Mouse (Mus musculus) C2C12 (cell line): ENCODE measurements around the gene Vmn2r83.

Experiments
- CTCF ChIP-seq: IDR thresholded peaks from one replicate; pipeline ENCODE4 v1.5.1; 2011; ENCODE audit not compliant: control insufficient read depth, insufficient read depth, insufficient read length
- MAX ChIP-seq: IDR thresholded peaks from one replicate; pipeline ENCODE4 v1.6.1; 2011; ENCODE audit warnings: mild to moderate bottlenecking, control low read depth
- MYOD1 ChIP-seq: IDR thresholded peaks from one replicate; pipeline ENCODE4 v1.6.1; 2011; ENCODE audit warnings: low read depth; ENCODE audit not compliant: control insufficient read depth, insufficient read length
- USF1 ChIP-seq: IDR thresholded peaks from one replicate; pipeline ENCODE4 v1.6.1; 2011; ENCODE audit warnings: low read depth, mild to moderate bottlenecking, control low read depth, moderate library complexity

GRCm38 (mm10) chr10:79506709-79507108 lies 38.2 kb downstream of the Vmn2r83 start:
- TF ChIP-seq CTCF (no peak), MAX (no peak), USF1 (no peak), MYOD1 (no peak)
